Mouse (Mus musculus) cerebellum, postnatal 25 days (tissue): ENCODE results near the gene Parg.

Experiments used
- DNase-seq, 2 experiments: peaks; one replicate each; pipeline ENCODE4 v3.0.0; 2021; ENCODE audit warnings: mixed read lengths in 2 of 2

Parg gene

GRCm38 (mm10) chr14:32321732-32322685 lies 120.3 kb downstream of the Parg start, which contains the start of gene Ogdhl:
Gene Ogdhl (plus strand): TSS chr14:32322019.
- peak; percentile 84 to 90 for DNase-seq

GRCm38 (mm10) chr14:32323221-32323620 lies 121.5 kb downstream of the Parg start:
- no peak for DNase-seq

GRCm38 (mm10) chr14:32327366-32327765 lies 125.6 kb downstream of the Parg start:
- DNase-seq = peak; percentile 35 to 47

- no peak for DNase-seq
Observed at GRCm38 (mm10) chr14:32332515-32333445, 131.0 kb downstream of the Parg start.

GRCm38 (mm10) chr14:32336021-32336420 lies 134.3 kb downstream of the Parg start:
- DNase-seq = peak; percentile 77 to 84

- DNase-seq = peak; percentile 86 to 89
Observed at GRCm38 (mm10) chr14:32336547-32336946, 134.8 kb downstream of the Parg start.

- DNase-seq = no peak
Observed at GRCm38 (mm10) chr14:32341823-32342222, 140.1 kb downstream of the Parg start.

- no peak for DNase-seq
Observed at GRCm38 (mm10) chr14:32344176-32344575, 142.4 kb downstream of the Parg start.

- DNase-seq = no peak
Observed at GRCm38 (mm10) chr14:32344694-32345093, 142.9 kb downstream of the Parg start.
